Mouse (Mus musculus) midbrain, embryonic 10.5 days (tissue): ENCODE results near the gene Rcsd1. TPM values are rescaled to one million over a fixed set of nuclear protein-coding genes. Genes with fewer than 3 reads are reported as not detected.

Experiments
- DNase-seq: peaks from one replicate; pipeline ENCODE4 v3.0.0-alpha.2; 2017; ENCODE audit warnings: low spot score
- H3K27ac ChIP-seq: fragments of 300-500 bp; sonication (generic); replicated peaks from 2 replicates; pipeline ENCODE4 v1.5.1; 2016; ENCODE audit warnings: mild to moderate bottlenecking
- H3K27me3 ChIP-seq: fragments of 300-500 bp; sonication (generic); 2 replicates; pipeline ENCODE4 v1.6.1; 2016; ENCODE audit warnings: low read depth, mild to moderate bottlenecking; ENCODE audit not compliant: poor library complexity, severe bottlenecking
- H3K36me3 ChIP-seq: fragments of 300-500 bp; sonication (generic); 2 replicates; pipeline ENCODE4 v1.6.1; 2016; ENCODE audit warnings: mild to moderate bottlenecking, moderate library complexity
- H3K4me1 ChIP-seq: fragments of 300-500 bp; sonication (generic); 2 replicates; pipeline ENCODE4 v1.6.1; 2016
- H3K4me3 ChIP-seq: fragments of 300-500 bp; sonication (generic); 2 replicates; pipeline ENCODE4 v1.5.1; 2016; ENCODE audit warnings: mild to moderate bottlenecking, moderate library complexity
- H3K9me3 ChIP-seq: fragments of 300-500 bp; sonication (generic); replicated peaks from 2 replicates; pipeline ENCODE4 v1.6.1; 2016; ENCODE audit warnings: mild to moderate bottlenecking
- WGBS: fragments of 180-500 bp; shearing (Covaris S2); methylation state at CpG from one replicate; pipeline ENCODE4 v1.1.7; 2016; 5-methylcytosine and 5-hydroxymethylcytosine counted together
- polyA plus RNA-seq: library from polyadenylated mRNA; unstranded; fragments of >200 nt; fragmentation: Nextera tagmentation; extraction: Ambion mirVana; gene quantifications from 2 replicates; pipeline ENCODE4 v1.2.1, GENCODE M21; 2016

Rcsd1 gene
- 8.6 and 8.7 TPM in 2 replicates for polyA plus RNA-seq

GRCm38 (mm10) chr1:165709629-165710256, at the start of gene Rcsd1:
Rcsd1 (minus strand) TSS chr1:165709757.
- Histone ChIP-seq H3K4me1 (peaks cover 20% of the 10 kb centered on the region), H3K9me3 (no peaks in the 10 kb centered on the region), H3K36me3 (no peaks in the 10 kb centered on the region), H3K27ac (no peak within 1 kb of the TSS), H3K27me3 (peaks cover 58% of the 10 kb centered on the region), H3K4me3 (peak within 1 kb of the TSS; percentile 81; the same call in 1 of the 2 replicates)
- 65% methylated on average over 5 of the region's 5 CpGs for WGBS
- no peak for DNase-seq

GRCm38 (mm10) chr1:165755194-165755593, 45.6 kb upstream of the Rcsd1 start:
- no peak overlapping the region for H3K27ac ChIP-seq
- no peaks in the 10 kb centered on the region for H3K9me3 ChIP-seq
- no peak for DNase-seq
- 78% methylated on average over 4 of the region's 4 CpGs for WGBS
- H3K27me3 ChIP-seq = no peaks in the 10 kb centered on the region
- no peaks in the 10 kb centered on the region for H3K4me1 ChIP-seq
- H3K4me3 ChIP-seq = no peak overlapping the region
- H3K36me3 ChIP-seq = no peaks in the 10 kb centered on the region

- H3K27ac ChIP-seq = no peak overlapping the region
- no peaks in the 10 kb centered on the region for H3K4me1 ChIP-seq
- H3K27me3 ChIP-seq = no peaks in the 10 kb centered on the region
- no peaks in the 10 kb centered on the region for H3K36me3 ChIP-seq
- DNase-seq = no peak
- WGBS = 93% methylated on average over 6 of the region's 6 CpGs
- no peak overlapping the region for H3K4me3 ChIP-seq
- no peaks in the 10 kb centered on the region for H3K9me3 ChIP-seq
These were observed 44.6 kb upstream of the Rcsd1 start for GRCm38 (mm10) chr1:165754205-165754604.

DNA sequence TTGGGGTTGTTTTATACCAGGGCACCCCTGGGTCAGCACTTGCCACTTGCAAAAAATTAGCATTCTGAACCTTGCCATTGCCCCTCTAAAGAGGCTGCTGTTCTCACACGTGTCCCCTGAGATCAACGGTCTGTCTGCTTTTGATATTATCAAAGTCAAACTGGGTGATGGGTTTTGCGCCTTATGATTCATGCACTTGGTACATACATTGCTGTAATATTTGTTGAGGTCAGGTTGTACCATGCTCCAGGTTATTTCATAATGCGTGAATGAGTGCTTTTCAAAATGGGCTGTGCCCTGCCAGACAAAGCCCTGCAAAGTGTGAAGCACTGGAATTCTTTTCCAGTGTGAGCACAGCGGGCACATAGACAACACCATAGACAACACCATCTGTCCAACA, 42.3 kb upstream of the Rcsd1 start:
- whole genome bisulfite sequencing = 91% methylated on average over 5 of the region's 5 CpGs
- no peaks in the 10 kb centered on the region for H3K36me3 ChIP-seq
- H3K4me1 ChIP-seq = no peaks in the 10 kb centered on the region
- no peaks in the 10 kb centered on the region for H3K9me3 ChIP-seq
- H3K4me3 ChIP-seq = no peak overlapping the region
- no peak for DNase-seq
- no peak overlapping the region for H3K27ac ChIP-seq
- H3K27me3 ChIP-seq = no peaks in the 10 kb centered on the region

- Histone ChIP-seq H3K9me3 (no peaks in the 10 kb centered on the region), H3K4me1 (no peaks in the 10 kb centered on the region), H3K4me3 (no peak overlapping the region), H3K27me3 (no peaks in the 10 kb centered on the region), H3K36me3 (no peaks in the 10 kb centered on the region), H3K27ac (no peak overlapping the region)
- DNase-seq = no peak
These were observed 41.6 kb upstream of the Rcsd1 start for GRCm38 (mm10) chr1:165751142-165751541.

DNA sequence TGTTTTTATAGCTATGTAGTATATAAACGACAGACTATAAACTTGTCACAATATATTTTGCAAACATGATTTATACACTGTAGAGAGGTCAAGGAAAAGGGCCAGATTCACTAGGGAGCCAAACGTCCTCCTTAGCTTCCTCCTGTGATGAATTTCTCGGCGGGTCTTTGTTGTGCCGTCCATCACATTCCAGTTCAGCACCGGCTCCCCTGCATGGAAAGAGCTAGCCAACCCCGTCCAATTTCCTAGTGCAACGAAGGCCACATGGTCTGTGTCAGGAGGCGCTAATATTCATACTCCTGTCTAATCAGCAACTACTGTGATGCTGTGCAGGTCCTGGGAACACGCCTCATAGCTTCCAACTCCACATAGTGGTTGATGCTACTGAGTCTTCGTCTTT, 38.5 kb upstream of the Rcsd1 start:
- H3K4me3 ChIP-seq = no peak overlapping the region
- no peaks in the 10 kb centered on the region for H3K27me3 ChIP-seq
- no peaks in the 10 kb centered on the region for H3K4me1 ChIP-seq
- 71% methylated on average over 11 of the region's 11 CpGs for WGBS
- no peaks in the 10 kb centered on the region for H3K9me3 ChIP-seq
- H3K36me3 ChIP-seq = no peaks in the 10 kb centered on the region
- no peak for DNase-seq
- no peak overlapping the region for H3K27ac ChIP-seq

- WGBS = 89% methylated on average over 8 of the region's 8 CpGs
- no peak overlapping the region for H3K27ac ChIP-seq
- DNase-seq = no peak
These were observed 32.4 kb upstream of the Rcsd1 start for GRCm38 (mm10) chr1:165741989-165742388.

GRCm38 (mm10) chr1:165738985-165739384, 29.4 kb upstream of the Rcsd1 start:
- Histone ChIP-seq H3K36me3 (no peaks in the 10 kb centered on the region), H3K4me3 (no peak overlapping the region), H3K9me3 (no peaks in the 10 kb centered on the region), H3K27ac (no peak overlapping the region), H3K4me1 (peaks cover 8% of the 10 kb centered on the region; the same call in 1 of the 2 replicates), H3K27me3 (no peaks in the 10 kb centered on the region)
- no peak for DNase-seq
- WGBS = 81% methylated on average over 1 of the region's 1 CpGs

More at GRCm38 (mm10) chr1:165741989-165742388, 32.4 kb upstream of the Rcsd1 start:
- Histone ChIP-seq H3K4me3 (no peak overlapping the region), H3K36me3 (no peaks in the 10 kb centered on the region), H3K4me1 (peaks cover 5% of the 10 kb centered on the region; the same call in 1 of the 2 replicates), H3K9me3 (no peaks in the 10 kb centered on the region), H3K27me3 (no peaks in the 10 kb centered on the region)

GRCm38 (mm10) chr1:165737867-165738266, 28.3 kb upstream of the Rcsd1 start:
- DNase-seq = no peak
- H3K36me3 ChIP-seq = no peaks in the 10 kb centered on the region
- peaks cover 8% of the 10 kb centered on the region; the same call in 1 of the 2 replicates for H3K4me1 ChIP-seq
- no peak overlapping the region for H3K27ac ChIP-seq
- no peaks in the 10 kb centered on the region for H3K9me3 ChIP-seq
- WGBS = 71% methylated on average over 3 of the region's 3 CpGs
- no peaks in the 10 kb centered on the region for H3K27me3 ChIP-seq
- H3K4me3 ChIP-seq = no peak overlapping the region

- Histone ChIP-seq H3K36me3 (no peaks in the 10 kb centered on the region), H3K4me1 (0 out of 2 replicates have a peak, but pooled peaks cover 5% of the 10 kb centered on the region), H3K27me3 (no peaks in the 10 kb centered on the region), H3K27ac (no peak overlapping the region), H3K9me3 (no peaks in the 10 kb centered on the region), H3K4me3 (no peak overlapping the region)
- WGBS = 47% methylated on average over 5 of the region's 5 CpGs
- no peak for DNase-seq
These were observed 27.9 kb upstream of the Rcsd1 start for GRCm38 (mm10) chr1:165737451-165737850.

DNA sequence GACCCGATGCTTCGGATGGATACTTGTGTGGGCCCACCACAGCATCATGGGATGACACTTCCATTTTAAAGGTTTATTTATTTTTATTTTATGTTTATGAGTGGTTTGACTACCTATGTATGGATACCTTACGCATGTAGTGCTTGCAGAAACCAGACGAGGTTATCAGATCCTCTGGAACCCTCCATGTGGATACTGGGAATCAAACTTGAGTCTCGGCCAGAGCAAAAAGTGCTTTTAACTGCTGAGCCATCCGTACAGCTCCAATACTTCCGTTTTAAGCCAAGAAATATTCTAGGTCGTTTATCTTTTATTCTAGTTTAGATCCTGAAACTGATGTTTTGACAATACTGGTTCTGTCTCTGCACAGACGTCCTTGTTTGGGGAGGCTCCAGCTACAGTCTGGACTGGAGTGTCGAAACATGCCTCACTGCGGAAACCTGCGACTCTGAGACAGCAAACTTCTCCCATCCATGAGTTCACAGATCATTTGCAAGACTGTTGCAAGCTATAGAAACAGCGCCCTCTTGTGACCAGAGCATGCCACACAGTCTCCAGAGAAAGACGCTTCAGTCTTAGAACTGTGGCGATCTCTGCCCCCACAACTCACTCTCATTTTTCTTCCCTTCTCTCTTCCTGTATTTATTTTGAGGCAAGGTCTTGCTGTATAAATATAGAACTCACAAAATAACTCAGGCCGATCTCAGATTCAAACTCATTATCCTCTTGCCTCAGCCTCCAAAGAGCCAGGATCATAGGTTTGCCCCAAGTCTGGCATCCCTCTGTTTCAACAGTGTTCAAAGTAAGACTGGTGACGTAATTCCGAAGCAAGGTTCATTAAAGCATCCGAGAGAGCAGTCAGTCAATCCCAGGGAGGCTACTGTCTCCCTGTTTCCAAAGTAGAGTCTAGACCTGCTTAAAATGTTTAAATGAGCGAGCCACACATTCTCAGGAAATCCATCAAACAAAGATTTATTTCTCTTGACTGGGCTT, 26.6 kb upstream of the Rcsd1 start:
- no peak overlapping the region for H3K27ac ChIP-seq
- H3K27me3 ChIP-seq = no peaks in the 10 kb centered on the region
- no peaks in the 10 kb centered on the region for H3K9me3 ChIP-seq
- no peaks in the 10 kb centered on the region for H3K36me3 ChIP-seq
- WGBS = 41% methylated on average over 20 of the region's 20 CpGs
- H3K4me1 ChIP-seq = 0 out of 2 replicates have a peak, but pooled peaks cover 5% of the 10 kb centered on the region
- DNase-seq = peak; percentile 85
- no peak overlapping the region for H3K4me3 ChIP-seq

GRCm38 (mm10) chr1:165734840-165735239, 25.3 kb upstream of the Rcsd1 start:
- no peak overlapping the region for H3K4me3 ChIP-seq
- 94% methylated on average over 2 of the region's 2 CpGs for WGBS

GRCm38 (mm10) chr1:165731553-165731952, 22.0 kb upstream of the Rcsd1 start:
- Histone ChIP-seq H3K36me3 (no peaks in the 10 kb centered on the region), H3K27me3 (no peaks in the 10 kb centered on the region), H3K9me3 (no peaks in the 10 kb centered on the region), H3K27ac (no peak overlapping the region), H3K4me1 (peaks cover 13% of the 10 kb centered on the region), H3K4me3 (no peak overlapping the region)
- WGBS = 71% methylated on average over 6 of the region's 6 CpGs
- no peak for DNase-seq

More at GRCm38 (mm10) chr1:165734840-165735239, 25.3 kb upstream of the Rcsd1 start:
- Histone ChIP-seq H3K9me3 (no peaks in the 10 kb centered on the region), H3K4me1 (0 out of 2 replicates have a peak, but pooled peaks cover 5% of the 10 kb centered on the region), H3K36me3 (no peaks in the 10 kb centered on the region), H3K27me3 (no peaks in the 10 kb centered on the region), H3K27ac (no peak overlapping the region)
- DNase-seq = no peak
